Mouse (Mus musculus) kidney, postnatal 10 days (tissue): ENCODE data around the gene Bcar3.

ENCODE experiments used
- DNase-seq: peaks from one replicate; pipeline ENCODE4 v3.0.0; 2021; ENCODE audit warnings: mixed read lengths

Gene Bcar3

DNA sequence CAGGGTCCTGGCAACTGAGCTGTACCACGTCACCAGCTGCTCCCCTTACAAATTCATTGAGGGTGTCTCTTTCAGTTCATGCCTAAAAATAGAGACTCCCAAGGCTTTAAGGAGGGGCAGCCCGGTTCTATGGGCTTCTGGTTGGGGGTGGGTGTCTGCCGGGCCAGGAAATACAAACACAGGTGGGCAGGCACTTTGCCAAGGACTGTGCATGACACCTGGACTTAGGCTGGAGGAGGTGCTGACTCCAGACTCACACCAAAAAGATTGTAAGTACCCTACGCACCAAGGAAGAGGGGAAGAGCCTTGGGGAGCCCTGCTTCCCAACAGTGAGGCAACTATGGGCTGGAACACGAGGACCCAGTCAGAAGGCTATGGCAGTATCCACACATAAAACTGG, 44.1 kb downstream of the Bcar3 start:
- peak; percentile 24 for DNase-seq

DNA sequence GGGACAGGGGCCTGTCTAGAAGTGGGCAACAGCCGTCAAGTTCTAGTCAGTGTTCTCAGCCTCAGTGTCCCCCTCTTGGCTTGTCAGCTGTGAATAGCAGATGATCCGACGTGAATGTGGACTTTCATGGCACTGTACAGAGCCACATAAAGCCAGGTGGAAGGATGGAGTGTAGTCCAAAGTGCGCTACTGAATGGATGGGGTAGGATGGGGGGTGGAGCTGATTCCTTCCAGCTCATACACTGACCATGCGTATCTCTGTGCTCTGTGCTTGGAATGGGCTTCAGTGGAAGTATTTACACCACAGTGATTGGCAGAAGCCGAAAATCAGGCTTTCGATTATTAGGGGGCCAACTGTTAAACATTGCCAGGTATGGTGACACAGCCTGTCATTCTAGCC, 45.0 kb downstream of the Bcar3 start:
- no peak for DNase-seq

DNA sequence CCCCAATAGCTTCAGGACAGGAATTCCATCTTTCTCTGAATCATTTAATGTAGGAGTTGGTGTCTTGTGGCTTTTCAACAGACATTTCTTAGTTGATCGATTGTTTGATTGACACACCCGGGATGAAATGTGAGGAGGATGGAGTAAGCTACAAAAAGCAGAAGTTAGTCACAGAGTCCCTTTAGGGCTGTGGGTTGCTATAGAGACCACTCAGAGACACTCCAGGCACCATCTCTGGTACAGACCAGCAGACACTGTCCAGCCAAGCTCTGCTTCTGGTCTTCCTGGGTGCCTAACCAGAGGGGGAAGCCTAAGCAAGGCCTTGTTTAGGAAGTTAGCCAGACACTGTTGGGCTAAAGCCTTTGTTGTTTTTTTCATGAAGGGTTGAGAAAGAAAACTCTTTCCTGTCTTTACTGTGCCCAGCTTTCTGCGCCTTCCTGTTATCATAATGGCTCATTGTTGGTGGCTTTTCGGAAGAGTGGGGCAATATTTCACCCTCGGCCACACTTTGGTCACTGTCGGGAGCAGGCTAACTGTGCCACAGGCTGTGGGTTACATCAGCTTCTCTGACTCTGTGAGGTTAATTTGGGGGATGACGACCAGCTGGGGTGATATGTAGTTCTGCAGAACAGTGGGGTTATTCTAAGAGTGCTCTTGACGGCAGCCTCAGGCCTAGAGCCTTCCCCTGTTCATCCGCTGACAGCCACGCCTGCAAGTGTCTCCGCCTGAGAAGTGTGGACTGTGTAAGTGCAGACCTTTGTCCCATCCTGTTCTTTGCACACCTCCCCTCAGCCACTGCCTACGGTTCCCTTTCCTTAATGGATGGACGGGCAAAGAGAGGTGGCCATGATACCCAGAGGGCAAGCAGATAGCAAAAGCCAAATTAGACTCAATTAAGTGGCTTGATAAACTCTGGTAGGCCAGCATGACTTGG, 46.5 kb downstream of the Bcar3 start:
- no peak for DNase-seq

DNA sequence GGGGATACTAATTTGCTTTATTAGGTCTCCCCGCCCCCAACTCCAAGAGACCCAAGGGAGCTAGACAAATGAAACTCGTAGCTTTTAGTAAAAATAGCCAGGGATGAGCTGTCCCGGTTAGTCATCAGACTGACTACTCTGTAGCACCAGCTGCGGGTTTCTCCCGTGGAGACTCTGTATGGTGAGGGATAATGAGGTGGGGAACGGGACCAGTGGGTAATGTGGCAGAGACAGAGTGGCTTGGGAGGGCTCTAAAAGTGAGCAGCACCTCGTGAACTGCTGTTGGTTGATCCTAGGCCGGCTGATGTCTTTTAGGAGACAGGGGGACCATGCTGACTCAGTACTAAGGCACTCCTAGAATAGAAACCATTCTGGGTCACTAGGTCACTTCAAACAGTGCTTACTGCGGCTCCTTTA, 49.5 kb downstream of the Bcar3 start:
- no peak for DNase-seq

DNA sequence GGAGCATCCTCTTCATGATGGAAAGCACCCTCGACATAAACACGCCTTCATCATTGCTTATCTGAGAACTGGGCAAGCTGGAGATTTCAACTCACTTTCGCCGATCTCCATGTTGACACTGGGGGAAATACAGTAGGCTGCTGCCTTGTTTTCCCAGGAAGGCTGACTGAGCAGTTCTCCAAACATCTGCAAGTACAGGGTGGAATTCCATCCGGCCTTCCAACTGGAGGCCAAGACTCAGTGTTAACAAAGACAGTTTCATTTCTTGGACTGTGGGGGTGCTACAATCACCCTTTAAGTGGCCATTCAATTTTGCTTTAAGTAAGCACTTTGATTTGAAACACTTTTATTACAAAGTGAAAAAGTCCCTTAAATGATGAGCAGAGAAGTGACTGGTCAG, 50.4 kb downstream of the Bcar3 start:
- no peak for DNase-seq

DNA sequence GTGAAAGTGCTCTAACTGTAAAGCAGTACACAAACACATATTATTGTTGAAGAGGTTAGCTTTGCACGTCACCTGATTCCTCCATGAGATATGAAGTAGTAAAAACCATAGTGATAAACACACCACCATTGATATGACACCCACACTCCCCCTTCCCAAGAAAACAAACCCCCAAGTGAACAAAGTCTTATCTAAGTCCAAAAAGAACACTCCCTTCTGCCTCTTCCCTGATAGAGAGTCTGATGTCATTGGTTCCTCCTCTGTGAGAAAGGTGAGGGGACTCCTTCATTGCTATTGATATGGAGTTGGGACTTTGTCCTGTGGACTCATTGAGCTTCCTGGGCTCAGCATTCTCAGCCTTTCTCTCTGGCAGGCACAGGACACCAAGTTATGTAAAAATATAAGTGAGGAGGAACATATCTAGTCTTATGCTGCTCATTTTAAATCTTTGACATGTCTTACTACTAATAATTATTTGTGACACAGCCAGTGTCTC, 52.1 kb downstream of the Bcar3 start:
- no peak for DNase-seq

DNA sequence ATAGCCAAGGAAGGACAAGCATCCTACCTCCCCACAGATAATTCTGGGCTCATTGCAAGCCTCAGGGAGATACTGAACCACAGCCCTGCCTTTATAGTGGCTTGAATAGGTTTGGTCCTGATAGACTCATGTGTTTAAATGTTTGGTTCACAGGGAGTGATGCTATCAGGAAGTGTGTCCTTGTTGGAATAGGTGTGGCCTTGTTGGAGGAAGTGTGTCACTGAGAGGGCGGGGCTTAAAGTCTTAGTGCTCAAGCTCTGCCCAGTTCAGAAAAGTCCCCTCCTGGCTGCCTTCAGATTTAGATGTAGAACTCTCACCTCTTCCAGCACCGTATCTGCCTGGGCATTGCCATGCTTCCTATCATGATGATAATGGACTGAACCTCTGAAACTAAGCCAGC, 52.7 kb downstream of the Bcar3 start:
- DNase-seq, result no peak

DNA sequence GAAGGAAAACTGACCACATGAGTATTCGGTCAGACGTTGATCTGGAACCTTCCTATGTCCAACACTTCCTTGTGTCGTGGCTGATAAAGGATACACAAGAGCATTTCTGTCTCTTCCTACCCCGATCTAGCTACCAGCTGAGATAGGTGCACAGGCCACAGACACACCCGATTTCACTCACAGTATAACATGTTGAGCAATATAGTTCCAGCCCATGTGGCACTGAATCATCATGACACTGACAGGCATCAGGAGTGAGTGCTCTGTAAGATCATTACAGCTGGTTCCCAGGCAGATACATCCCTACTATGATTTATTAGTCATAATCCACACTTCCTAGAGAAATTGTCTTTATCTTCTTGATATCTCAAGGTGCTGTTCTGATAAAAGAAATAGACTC, 54.7 kb downstream of the Bcar3 start:
- DNase-seq, result no peak

DNA sequence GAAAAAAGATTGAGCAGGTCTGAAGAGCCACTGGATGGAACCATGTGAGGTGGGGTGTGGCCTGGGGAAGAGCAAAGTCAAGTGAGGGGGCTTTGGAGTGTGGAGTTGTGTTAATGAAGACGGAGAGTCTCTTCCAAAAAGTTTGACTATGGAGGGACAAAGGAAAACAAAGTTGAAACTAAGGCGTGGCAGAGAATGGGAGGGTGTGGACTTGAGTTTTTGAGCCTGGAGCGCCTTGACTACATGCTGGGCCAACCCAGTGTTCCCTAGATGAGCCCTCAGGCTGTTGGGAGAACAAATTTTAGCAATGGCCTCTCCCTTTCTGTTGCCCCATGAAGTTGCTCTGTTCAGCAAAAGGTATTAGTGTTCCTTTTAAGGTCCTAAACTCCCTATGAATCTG, 58.9 kb downstream of the Bcar3 start:
- no peak for DNase-seq

DNA sequence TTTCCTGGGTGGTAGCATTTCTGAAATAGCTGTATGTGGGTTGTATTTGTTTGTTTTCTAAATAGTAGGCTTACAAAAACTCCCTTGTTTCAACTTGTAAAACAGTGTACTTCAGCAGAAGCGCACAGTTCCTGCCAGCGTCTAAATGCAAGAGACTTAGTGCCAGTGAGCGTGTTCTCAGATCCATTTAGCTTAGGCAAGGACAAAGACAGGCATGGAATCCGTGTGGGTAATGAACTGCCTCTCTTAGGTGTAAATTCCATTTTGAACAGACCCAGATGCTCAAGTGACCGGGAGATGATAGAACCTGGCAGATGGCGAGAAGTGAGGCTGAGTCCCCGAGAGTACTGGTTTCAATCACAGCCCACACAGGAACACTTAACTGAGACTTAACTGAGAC, 65.5 kb downstream of the Bcar3 start:
- no peak for DNase-seq

DNA sequence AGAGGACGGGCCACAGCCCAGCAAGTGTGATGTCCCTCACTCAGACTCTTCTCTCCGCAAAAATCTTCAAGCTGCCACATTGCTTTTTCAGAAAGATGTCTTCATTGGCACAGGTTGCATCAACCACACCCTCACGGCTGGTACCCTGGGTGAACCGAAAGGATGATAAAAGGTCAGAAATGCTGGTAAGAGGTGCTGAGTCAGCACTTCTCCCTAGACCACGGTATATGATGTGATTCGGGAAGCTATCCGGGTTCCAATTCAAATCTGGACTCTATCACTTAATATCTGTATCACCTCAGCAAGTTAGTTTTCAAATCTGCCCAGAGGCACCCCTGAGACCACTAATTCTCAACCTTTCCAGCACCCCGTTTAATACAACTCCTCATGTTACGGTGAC, 66.0 kb downstream of the Bcar3 start:
- DNase-seq, result no peak

DNA sequence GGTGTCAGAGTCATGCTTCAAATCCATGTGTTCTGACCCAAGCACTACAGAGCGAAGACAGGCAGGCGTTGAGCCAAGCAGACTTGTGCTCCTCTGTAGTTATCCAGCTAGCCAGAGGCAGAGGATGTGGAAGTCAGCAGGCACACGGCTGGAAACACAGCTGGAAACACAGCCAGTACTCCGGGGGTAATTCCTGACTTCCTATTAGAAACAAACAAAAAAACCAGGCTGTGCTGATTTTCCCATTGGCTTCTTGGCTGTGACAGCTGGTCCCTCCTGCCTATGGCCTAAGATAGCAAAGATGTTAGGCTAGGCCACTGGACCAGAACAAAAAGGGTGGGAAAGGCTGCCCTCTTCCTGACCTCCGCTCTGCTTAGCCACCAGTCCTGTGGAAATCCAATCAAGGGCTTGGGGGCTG, 66.8 kb downstream of the Bcar3 start:
- peak; percentile 65 for DNase-seq

DNA sequence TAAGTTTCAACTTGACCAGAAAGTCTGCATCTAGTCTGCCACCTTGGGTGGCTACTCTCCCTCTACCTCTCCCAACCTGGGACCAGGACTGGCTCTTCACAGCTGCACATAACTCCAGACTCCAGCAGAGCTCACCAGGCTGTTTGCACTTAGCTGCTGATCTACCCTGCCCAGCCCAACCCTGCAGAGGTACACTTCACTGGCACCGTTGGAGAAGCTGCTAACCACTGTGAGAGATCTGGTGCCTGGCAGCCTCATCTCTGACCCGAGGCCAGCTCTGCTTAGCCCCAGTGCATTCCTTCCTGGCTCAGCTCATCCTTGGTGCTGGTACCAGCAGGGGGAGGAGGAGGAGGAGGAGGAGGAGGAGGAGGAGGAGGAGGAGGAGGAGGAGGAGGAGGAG, 68.8 kb downstream of the Bcar3 start:
- DNase-seq, result no peak

DNA sequence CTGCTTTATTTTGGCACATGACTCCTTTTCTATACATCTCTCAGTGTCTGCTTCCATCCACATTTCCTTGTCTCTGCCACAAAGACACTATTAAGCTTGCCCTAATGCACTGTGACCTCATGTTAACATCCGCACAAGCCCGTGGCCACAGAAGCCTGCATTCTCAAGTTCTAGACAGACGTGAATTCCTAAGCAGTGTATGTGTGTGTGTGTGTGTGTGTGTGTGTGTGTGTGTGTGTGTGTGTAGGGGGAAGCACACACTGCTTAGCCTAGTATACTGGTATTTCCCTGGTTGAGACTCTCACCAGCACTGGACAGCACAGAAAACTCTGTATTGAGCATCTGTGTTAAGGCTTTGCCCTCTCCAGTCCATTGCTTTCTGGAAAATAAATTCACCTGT, 70.6 kb downstream of the Bcar3 start:
- DNase-seq, result peak; percentile 5

DNA sequence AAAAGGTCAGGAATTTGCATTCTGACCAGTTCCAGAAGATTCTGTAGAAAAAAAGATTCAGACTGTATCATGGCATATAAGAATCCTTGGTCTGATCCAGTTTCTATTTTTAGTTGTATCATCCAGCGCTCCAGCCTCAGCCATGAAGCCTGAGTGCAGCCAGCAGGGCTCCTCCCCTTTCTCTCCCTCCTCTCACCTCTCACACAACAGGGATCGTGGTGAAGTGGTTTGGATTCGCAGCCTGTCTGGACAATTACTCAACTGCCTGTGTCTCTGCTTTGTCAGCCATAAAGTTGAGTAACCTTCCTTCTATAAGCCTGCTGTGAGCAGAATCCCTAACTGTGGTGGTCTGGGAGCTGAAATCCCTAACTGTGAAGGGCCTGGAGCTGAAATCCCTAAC, 71.4 kb downstream of the Bcar3 start:
- DNase-seq, result peak; percentile 45

DNA sequence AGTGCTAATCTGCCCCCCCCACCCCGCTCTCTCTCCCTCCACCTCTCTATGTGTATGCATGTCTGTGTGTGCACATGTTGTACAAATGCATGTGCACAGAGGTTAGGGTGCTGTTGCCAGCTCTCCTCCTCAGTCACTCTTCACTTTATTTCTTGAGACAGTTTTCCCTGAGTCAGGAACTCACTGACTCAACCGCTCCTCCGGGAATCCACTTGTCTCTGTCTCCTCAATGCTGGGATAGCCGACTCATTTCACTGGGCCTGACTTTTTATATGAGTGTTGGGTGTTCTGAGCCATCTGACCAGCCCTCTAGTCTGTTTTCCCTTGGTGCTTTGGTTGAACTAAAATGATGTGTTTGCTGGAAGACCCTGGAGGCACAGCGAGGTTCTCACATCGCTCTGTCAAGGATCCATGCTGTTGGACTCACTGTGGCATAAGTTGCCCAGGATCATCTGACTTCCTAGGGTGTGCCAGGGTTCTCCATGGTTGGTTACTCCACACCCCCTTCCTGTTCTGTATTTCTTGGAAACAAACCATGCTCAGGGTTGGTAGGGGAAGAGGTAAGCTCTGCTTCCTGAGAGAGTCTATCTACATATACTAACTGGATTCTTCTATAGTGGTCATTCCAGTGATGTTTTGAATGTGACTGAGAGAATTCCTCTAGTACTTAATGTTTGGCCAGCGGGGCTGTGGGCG, 77.9 kb downstream of the Bcar3 start:
- DNase-seq, result no peak

DNA sequence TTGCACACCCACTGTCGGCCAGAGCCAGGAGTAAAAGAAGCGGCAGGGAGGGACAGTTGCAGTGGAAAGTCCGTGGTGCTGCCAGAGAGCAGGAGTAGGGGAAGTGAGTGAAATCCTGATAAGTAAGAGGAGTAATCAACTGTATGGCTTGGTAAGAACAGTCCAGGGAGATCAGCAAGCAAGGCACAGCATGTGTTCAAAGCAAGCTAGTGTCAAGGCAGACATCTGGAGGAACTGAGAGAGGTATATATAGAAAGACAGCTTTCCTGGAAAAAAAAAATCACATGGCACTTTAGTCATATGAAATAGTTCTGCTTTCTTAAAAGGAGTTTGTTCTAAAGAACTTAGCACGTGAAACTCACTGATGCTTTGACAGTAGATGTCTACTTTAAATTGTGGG, 78.7 kb downstream of the Bcar3 start:
- no peak for DNase-seq

DNA sequence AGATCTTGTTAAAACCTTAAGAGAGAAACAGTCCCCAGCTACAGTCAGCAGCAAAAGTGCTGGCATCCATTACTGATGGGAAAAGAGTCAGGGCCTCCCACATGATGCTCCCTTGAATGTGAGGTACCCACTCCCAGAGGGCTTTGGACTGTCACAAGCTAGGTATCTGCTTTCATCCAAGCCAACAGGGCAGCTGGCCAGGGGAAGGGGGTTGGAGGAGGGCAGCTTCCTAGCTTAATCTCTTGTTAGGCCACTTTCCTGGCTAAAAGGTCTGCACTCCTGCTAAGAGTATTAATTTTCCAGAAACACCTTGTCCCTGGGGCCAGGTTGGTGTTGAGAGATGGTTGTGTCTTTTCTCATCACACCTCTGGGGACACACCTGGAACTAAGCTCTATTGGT, 82.1 kb downstream of the Bcar3 start:
- no peak for DNase-seq

DNA sequence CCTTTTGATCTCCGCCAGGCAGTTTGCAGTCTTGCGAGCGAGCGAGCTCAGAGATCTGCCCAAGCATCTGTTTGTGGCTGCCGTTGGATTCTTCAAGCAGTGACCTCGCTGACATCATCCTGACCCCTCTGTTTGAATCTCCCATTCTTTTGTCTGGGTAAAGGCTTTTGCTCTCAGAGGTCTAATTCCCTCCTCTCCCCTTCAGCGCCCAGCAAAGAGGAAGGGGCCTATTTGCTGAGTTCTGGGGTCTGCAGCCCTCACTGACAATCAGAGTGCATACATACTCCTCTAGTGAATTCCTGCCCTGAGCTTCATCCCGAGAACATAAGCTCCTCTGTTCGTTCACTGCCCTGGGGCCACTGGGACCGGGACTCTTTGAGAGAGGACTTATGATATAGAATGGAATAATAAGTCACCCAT, 82.5 kb downstream of the Bcar3 start:
- peak; percentile 44 for DNase-seq

DNA sequence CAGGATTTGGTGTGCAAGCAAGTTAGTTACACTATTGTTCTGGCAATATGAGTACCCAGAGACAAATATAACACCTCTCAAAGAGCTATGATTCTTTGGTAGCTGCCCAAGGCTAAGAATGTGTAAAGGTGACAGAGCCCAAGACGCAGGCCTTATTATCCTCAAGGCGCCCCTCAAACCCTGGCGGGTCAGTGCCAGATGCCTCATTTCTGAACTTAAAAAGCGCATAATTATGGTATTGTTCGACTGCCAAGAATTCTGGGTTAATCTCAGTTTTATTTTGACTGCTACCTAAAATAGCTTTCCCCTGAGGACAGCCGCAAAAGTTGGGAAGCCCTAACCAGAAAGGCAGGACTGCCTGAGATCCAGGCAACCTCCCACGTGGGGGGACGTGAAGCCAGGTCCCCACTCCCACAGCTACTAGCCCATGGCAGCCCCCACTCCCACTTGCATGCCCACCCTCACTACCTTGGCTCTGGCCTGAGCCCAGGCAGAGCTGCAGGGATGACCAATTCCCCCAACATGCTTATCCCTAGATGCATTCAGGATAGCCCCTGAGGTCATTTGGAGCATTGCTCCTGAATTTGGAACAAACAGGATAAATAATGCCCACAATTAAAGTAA, 83.0 kb downstream of the Bcar3 start:
- DNase-seq, result no peak

DNA sequence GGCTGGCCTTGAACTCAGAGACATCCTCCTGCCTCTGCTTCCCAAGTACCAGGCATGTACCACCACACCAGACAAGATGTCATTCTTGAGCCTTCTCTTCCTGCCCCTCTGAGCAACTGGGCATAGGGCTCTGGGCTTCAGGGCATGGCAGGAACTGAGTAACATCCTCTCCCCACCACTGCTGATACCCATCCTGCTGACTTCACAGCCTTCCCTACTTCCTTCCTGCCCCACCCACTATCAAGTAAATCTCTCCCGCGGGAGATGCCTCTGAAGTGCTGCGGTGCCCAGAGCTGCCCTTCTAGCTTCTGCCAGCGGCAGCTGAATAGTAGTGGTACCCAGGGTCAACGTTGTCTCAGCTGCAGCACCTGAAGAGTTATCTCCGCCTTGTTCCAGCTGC, 84.7 kb downstream of the Bcar3 start:
- no peak for DNase-seq

DNA sequence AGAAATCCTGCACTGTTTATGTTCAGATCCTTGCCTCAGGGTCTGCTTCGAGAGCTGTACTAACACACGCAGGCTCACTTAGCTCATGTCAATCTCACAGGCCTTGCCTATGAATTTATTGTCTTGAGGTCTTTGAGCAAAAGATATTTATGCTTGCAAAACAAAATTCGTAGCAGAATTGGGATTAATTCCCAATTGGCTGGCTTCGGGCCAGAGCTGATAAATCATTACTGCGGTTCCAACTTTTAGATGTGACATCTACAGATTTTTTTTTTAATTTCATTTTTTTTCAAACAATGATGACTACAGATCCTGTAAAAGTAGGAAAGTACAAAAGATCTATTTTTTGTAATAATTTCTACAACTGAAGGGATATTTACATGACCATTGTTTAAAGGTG, 86.8 kb downstream of the Bcar3 start:
- peak; percentile 51 for DNase-seq

DNA sequence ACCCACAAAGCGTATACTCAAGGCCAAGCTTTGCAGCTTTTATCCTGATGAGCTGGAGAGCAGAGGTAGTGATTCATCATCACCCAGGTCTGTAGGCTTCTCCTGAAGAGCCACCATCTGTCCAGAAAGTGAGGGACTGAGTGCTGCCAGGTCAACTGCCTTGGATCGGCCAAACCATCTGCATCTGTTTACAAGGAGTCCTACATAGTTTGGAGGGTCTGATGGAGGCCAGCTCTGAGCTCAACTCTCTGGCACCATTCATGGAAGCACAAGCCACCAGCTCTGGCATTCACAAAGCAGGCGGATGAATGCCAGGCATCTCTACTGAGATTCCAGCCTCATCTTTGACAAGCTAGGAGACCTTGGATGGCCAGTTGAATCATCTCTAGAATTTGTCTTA, 87.7 kb downstream of the Bcar3 start:
- no peak for DNase-seq

DNA sequence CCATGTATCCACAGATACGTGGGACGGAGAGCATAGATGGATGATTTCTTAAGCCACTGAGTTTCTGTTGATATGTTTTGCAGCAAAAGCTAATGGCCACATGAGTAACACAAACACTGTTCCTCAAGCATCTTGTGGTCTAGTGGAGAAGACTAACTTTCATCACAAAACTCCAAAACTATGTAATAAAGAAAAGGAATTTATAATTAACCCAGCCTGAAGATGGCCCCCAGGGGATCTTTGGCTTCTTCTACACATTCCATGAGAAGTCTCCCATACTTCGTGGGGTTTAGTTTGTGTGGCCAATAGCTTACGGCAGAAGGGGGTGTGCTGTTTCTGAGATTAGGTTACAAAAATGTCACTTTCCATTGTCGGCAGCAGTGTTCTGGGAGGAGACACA, 92.5 kb downstream of the Bcar3 start:
- DNase-seq, result no peak
